Mouse (Mus musculus): ENCODE results near the gene Lnpk.

GRCm38 (mm10) chr2:74578843-74579489 lies at the start of gene Lnpk:
- TF ChIP-seq CTCF (IDR thresholded peaks at IDR 0.05; ENCODE audit: borderline replicate concordance, insufficient read depth, low read depth, low read length), result no peak
- peak; percentile 81 for TF ChIP-seq POLR2A (IDR thresholded peaks at IDR 0.05; ENCODE audit: borderline replicate concordance, insufficient read depth, low read length)
